Mouse (Mus musculus) thymus, postnatal 36 days (tissue): ENCODE results near the gene 5730596B20Rik.

Source experiments
- DNase-seq, 2 experiments: peaks; one replicate each; pipeline ENCODE4 v3.0.0; 2022; ENCODE audit warnings: mixed read lengths in 2 of 2

5730596B20Rik gene

DNA sequence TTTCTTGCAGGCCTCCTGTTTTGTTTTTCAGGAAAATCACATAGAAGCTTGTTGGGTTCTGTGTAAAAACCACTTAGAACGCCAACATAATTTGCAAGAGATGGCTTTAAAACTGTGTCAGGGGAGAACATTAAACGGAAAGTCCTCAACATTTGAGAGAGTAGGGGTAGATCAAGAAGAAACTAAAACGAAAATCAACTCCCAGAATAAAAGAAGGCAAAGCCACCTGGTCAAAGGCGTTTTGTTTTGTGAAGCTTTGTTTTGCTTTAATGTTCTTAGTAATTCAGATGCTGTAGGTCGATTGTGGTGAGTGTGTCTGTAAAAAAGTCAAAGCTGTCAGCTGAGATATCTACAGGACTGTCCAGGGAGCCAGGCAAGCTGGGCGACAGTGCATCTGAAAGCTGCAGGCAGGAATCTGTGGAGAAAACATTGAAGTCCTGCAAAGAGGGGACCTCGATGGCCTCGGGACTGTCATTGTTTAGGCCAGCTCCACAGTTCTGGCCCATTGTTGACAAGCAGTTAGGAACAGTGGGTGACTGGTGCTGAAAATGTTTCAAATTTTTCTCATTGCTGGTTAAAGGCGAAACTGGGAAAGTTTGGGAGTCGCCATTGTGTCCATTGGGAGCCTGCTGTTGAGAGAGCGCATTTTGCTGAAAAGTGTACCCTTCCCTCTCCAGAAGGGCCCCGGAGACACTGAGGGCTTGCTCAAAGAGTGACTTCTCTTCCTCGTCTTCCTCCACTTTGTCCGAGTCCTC, 14.5 kb upstream of the 5730596B20Rik start:
- no peak for DNase-seq

DNA sequence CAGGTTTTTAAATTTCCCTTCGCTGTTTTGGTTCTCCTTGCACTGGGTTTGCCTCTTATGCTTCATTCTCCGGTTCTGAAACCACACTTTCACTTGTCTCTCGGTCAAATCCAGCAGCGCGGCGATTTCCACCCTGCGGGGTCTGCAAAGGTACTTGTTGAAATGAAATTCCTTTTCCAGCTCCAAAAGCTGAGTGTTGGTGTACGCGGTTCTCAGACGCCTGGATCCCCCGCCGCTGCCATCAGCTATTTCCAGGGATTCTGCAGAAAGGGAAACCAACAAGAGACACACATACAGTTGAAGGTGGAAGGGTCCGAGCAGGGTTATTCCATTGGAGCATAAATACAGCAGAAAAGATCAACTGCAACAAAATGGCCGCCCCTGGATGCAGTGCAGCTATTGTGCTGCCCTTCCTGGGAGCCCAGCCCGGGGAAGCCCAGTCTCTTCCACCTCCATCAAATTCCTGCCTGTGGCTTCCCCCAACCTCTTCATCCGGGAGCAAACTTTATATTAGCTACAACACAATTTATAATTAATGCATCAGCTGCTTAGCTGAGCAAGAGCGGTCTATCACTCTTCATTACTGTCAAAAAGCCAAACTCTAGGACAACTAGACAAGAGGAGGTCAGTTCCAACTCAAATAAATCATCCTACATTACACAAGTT, 13.8 kb upstream of the 5730596B20Rik start:
- no peak for DNase-seq

DNA sequence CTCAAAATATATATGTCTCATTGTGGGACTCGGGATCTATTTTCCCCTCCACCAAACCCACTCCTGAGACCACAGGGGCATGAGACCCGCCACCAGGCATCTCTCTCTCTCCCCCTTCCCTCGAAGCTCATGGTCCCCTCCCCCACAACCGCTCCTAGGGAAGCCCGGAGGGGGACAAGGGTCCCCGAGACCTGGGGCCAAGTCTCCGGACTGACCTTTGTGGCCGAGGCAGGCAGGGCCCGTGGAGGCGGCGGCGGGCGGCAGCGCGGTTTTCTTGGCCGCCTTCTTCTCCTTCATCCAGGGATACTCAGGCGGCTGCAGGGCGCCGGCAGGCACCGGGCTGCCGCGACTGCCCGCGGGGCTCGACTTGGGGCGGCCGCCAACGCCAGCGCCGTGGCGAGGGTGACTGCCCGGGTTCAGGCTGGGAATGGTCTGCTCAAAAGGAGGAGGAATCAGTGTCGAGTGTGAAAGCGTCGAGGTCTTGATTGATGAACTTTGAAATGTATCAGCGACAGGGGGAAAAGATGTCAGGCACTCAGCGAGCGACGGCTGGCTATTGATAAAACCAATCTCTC, 13.2 kb upstream of the 5730596B20Rik start:
- DNase-seq: no peak

DNA sequence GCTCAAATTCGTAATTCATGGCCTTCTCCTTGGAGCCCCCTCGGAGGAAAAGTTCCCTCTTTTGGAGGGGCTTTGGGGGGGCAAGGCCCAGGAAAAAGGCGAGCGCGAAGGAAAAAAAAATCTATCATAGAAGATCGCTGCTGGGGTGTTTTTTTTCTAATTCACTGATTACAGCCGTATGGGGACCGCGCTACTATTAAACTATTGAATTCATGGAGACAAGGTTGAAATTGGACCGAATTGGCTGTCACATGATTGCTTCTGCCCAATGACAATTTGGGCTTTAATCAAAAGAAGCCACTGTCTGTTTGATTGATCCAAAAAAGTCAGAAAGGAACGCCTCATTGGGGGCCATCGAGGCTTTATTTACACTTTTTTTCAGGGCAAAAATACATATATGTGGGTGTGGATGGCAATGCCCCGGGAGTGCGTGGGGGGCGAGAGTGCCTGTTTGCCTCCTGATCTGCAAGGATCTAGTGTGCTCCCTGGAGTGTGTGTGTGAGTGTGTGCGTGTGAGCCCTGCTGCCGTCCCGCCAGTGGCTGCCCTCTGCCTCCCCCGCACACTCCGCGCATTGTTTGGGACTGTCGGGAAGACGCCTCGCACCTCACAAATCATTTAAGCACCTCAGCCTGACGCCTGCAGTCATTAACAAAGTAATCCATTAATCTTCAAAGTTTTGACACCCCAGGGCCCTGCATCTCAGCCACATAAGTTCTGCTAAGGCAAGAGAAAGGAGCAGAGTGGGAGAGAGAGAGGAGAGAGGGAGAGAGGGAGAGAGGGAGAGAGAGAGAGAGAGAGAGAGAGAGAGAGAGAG, 12.5 kb upstream of the 5730596B20Rik start, which contains the start of gene Hoxa2:
TSS of gene Hoxa2 (minus strand) at position 206 of the 815 bp plus-strand sequence.
- no peak for DNase-seq

DNA sequence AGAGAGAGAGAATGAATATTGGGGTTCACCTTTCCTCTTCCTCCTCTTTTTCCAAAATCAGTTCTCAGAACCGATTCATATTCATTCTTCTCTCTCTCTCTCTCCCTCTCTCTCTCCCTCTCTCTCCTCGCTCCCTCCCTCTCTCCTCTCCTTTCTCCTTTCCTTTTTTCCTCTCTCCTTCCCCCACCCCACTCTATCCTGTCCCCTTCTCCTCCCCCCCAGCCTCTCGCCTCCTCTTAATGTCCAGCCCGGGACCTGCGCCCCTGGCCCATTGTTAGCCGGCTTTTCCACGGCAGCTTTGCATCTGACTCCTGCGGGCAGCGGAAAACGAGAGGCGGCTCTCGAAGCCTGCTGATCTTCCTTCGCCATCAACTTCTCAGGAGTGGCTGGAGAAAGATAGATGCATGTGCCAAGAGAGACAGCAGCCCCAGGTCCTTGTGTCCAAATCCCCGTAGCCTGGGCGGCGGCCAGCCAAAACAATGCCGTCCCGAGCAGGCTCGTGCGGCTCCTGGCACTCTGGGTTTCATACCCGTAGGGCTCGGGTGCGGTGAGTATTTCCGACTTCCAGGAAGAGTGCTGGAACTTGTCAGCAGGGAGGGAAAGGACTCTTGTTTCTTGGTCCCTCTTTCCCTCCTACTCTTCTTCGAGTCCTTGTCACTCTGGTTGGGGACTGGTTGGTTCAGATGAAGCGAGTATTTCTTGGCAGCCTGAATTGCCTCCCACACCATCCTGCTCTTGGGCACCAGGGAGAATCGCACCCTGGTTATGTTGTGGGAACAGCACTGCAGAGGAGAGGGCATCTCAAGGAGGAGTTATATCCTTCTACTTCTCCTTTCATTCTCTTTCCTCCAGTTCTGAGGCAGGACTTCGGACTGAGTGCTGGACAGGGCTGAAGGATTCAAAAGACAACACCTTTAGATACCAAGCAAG, 11.6 kb upstream of the 5730596B20Rik start:
- no peak for DNase-seq

DNA sequence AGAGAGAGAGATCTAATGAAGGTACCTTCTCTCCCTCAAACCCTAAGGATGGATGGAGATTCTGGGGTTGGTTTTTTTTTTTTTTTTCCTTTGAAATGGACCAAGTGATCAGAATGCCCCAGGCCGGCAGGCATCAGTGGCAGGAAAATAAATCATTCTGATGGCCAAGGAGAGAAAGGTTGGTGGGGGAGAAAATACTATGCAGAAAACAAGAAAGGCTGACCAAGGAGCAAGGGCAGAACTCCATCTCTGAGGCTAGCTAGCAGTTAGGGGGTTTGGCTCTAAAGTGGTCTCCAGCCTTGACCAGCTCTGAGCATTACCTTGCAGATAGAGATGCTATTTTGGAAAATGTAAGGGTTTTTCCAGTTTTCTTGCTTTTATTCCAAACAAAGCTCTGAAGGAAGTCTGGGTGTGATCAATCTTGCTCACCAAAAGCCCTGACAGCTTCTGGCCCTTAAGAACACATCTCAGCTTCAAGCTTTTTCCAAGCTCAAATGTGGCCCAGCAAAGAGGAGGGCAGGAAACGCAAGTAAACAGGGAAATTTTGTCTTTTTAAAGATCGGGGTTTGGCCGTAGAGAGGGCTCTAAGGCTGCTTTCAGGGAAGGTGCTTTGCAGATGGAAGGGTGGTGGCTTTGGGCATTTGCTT, 10.7 kb upstream of the 5730596B20Rik start:
- no peak for DNase-seq

DNA sequence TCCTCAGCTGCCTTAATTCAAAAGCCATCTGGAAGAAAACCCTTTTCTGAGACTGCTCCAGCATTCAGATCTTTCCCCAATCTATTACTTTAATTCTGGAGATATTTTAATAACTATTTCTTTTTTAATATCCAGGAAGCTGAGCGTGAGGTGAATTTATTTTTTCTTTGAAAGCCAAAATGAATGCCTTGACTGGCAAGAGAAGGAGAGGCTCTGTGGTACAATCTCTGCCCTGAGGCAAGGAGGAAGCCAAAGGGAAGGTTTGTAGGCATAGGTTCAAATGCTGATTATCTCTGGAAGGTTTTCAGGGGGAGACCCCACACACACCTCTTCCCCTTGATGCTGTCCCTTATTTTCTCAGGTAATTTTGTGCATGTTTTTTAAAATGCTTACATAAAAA, 10.1 kb upstream of the 5730596B20Rik start:
- no peak for DNase-seq

DNA sequence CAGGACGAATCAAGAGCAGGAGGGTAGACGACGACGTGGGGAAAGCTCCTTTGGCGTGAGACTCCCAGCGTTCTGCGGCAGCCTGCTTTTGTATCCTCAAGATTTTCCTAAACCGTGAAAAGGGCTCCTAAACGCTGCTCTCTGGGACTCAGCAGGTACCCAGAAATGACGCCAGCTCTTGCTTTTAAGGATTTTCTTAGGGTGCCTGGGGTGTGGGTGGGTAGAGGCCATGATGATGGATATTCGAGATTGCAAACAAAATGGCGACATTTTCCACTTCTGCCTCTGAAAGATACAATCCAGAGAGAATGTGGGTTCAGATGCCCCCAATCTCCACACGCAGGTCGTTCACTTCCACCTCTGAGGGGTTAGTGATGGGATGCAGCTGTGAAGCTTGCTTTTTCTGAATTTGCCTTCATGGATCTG, 9.5 kb upstream of the 5730596B20Rik start:
- DNase-seq: no peak

DNA sequence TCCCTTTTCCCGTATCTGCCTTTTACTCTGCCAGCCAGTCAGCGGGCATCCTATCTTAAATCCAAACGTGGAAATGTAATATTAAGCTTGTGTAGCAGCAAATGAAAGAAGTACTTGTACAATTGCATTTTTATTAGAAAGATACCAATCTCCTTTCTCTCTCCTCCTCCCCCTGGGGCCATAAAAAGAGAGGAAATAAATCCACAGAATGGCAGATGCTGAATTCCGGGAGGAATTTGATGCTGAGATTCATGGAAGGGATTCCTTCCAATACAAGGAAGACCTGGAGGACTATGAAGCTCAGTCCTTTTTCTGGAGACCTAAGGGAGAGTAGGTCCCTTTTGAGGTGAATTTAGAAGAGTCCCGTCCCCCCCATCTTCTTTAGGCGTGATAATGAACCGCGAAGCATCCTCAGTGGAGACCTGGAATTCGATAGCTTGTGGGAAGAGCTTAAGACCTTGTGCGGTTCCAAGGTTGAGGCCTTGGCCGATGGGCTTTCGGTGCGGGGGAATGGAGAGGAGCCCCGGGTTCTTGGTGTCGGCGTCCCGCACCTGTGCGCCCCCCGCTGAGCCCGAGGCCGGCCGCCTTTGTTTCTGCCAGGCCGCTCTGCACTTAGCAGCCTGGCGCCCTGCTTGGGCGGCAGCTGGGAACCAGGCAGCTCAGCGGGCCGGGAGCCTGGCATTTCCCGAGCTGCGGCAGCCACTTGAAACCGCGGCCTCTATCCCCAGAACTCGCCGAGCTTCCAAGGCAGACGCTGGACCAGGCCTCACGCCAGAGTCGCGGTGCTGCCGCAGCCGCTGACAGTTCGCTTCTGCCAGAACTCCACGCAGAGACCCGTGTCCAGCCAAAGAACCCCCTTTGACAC, 8.9 kb upstream of the 5730596B20Rik start:
- no peak for DNase-seq

DNA sequence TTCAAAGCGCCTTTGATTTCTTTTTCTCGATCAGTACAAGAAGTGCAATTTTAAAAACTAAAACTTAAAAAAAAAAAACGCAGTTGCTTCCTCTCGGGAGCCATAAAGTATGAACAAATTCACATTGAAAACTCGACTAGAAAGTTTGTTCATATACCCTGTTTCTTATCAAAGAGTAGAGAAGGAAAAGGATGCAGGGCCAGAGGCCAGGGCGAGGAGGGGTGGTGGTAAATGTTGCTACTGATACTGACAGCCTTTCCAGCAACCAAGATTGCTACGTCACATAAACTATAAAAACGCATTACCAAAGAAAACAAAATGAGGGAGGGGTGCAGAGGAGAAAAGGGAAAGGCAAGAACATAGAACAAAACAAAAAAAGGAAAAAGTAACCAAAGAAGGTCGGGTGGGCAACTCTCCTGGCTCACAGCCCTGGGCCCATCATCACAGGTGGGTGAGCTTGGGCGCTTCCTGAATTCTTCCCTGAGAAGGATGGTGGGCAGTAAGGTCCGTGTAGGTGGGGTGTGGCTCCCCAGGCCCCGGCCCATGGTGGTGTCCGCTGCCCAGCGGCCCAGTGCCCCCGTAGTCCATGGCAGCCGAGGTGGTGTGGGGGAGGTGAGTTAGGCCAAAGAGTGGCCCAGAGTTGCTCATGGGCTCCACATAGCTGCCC, 7.7 kb upstream of the 5730596B20Rik start:
- DNase-seq: no peak

DNA sequence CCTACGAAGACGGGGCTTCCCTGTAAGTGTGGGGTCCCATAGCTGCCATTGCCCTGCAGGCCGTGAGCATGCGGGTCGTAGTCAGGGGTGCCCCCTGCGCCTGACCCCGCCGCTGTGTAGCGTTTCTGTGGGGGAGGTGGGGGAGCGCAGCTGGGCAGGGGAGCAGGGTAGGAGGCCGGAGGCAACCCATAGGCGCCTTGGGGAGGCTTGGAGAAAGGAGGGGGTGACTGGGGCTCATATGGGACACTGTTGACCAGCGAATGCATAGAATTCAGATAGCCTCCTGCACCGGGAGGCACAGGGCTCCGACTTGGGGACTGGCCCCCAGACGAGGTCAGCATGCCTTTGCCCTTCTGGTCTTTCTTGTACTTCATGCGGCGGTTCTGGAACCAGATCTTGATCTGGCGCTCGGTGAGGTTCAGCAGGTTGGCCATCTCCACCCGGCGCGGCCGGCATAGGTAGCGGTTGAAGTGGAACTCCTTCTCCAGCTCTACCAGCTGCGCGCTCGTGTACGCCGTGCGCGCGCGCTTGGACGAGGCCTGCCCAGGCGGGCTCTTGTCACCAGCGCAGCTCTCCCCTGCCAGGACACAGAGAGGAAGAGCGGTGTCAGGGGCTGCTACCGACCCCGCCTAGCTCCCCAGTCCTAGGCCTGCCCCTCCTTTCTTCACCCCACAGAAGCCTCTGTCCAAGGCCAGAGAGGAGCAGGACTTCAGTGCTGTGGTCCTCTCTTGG, 7.0 kb upstream of the 5730596B20Rik start:
- DNase-seq: no peak

DNA sequence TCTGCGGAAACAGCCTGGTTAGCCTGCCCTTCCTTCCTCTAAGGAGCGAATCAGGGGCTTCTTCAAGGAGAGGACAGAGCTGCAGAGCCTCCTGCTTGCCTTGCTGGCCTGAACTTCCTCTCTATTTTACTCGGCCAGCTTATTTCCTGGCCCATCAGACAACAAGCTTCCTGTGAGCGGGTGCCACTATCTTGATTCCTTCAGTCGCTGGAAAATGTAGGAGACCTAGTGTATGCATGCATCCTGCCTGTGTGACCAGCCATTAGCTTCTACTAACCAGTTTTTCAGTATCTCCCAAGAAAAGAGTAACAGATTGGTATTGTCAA, 6.4 kb upstream of the 5730596B20Rik start:
- no peak for DNase-seq

DNA sequence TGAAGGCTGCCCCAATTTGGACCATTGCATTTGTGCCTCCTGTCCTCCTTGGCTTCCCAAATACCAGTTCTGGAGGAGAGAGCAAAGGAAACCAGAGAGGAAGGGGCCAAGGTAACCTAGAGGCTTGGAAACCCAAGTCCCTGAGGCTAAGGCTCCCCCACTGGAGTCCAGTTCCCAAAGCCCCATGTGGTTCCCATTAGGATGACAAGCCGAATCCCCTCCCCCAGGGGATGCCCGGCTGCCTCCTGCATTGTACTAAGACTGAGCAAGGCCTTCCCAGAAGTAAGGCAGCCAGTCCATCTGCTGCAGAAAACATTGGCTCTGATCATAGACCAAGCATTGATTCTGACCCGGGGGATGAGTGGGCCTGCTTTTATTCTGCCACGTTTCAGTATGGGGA, 6.0 kb upstream of the 5730596B20Rik start:
- DNase-seq: no peak

DNA sequence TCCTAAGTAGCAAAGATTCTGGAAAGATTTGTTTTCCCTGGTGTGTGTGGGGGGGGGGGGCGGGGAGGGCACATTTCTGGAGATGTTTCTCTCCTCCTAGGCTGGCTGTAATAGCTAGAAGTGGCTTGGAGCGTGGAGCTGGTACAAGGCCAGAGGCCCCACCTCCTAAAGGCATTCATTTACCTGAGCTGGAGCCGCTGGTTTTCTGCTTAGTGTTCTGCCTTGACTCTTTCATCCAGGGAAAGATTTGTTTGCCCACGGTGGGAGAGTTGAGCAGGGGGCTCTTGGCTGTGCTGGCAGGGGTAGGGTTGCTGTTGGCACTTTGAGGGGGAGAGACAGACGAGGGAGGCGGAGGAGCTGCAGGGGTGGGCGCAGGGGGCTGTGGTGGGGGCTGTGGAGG, 5.4 kb upstream of the 5730596B20Rik start:
- DNase-seq: no peak

DNA sequence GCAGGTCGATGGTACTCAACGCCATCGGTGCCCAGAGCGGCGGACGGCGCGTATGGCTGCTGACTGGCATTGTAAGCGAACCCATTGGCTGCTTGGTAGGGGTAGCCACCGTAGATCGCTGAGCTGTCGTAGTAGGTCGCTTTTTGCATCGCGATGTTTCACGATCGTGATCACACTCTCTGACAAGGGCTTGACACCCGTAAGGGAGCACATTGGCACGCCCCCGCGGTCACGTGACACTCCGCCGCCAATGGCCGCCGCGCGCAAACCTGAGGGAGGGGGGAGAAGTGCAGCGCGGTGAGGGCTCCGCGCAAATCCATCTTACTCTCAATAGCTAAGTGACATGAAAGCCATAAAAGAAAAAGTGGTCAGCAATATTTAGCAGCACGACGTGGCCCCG, 4.8 kb upstream of the 5730596B20Rik start:
- DNase-seq: no peak

DNA sequence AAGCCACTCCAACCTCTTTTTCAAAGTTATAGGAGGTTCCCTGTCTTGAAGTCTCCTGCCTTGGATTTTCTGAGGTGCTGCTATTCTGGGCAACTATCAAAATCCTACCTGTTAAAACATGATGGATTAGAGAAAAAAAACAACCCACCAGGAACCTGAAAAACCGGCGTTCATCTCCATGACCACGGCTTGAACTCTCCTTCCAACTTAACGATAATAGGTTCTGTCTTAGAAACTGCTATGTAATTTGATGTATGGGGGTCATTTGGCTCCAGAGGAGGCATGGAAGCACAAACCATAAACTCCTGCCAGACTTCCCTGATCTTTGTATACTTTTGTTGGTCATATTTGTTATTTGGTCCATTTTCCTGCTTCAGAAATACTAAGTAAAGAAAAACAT, 3.6 kb upstream of the 5730596B20Rik start:
- no peak for DNase-seq

DNA sequence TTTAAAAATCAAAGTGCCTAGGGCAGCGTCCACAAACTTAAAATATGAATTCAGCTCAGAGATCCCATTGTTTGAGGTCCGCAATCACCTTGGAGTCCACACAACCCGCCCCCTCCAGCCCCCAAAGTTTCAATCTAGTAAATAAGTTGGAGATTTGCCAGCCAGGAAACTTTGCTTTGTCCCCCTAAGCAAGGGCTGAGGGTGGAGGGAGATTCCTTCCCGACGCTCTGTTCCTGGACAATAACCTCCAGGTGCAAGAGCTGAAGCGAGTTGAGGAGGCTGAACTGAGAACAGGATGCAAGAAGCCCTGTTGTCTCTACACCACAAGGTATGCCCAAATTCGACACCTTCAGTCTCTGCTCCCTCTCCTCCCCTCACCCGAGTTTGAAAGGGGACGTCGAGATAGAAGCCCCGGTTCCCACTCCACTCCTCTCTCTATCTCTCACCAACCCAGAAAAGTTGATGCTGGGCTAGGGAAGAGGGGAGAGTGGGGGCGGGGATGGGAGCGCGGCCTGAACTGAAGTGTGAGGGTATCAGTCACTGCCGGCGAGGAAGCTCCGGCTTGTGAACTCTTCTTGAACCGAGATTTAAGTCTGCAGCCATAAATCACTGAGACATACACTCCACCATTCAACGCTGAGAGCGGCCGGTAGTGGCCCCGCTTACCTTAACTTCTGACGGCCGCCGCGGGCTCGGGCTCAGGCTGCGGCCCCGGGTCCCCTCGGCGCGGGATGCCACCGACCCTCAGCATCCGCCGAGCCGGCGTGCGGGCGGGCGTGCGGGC, 2.1 kb upstream of the 5730596B20Rik start:
- no peak for DNase-seq

DNA sequence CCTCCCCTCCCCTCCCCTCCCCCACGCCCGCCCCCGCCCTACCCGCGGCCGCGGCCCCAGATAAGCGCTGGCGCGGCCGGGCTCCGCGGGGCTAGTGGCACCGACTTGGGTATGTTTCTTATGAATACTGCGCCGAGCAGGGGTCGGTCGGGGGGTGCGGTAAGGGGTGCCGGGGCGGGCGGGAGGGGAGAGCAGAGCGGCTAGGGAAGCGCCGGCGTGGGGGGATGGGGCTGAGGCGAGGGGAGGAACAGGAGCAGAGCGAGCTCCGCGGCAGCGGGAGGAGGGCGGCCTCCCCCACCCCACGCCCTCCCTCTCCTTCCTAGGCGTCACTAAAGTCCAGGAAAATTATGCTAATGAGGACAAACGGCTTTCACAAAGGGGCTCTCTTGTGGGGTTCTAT, 1.4 kb upstream of the 5730596B20Rik start:
- no peak for DNase-seq

DNA sequence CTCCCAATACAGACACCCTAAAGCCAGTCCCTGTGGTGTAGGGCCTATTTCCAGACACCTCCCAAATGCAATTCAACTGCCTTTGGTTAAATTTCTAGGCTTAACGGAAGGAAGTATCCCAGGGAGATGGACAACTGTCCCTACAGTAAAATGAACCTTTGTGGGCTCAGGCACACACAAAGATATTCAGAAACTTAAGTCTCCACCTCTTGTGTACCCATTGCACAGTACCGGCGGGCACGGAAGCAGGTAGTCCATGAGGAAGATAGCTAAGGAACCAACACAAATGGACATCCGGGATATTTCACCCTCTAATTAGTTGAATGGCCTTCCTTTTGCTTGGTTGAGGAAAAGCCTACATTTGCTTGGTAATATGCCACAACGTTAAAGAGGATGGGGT, 907 bp upstream of the 5730596B20Rik start:
- DNase-seq: no peak
